ENCODE assay signal across 10 mouse cellular contexts in the genomic region with DNA sequence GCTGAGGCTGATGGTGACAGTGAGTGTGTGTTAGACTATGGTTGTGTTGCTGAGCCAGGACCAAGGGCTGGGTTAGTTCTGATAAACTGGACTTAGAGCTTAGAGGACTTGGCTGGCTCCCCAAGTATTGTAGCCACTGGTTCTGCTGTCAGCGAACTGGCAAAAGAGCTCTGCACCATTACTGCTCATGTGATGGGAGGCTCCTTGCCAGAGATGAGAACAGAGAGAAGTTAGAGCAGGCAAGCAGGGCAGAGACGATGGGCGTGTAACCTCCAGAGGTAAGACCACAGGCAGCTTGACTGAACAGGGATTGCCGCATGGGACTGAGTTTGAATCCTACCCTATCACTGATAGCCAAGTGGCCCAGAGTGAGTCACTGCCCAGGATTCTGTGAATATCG. TPM values are rescaled to one million over a fixed set of nuclear protein-coding genes. Genes with fewer than 3 reads are reported as not detected.
DNase-seq lines count a peak whose midpoint lies in the region; ATAC-seq lines count a peak whose summit lies in the region.
"Had no signal": no experiment of that assay in that cellular context is flagged by ENCODE, and none has a peak within 500 bp of the region (broad histone marks: within the 10 kb centered on the region; RNA-seq: fewer than 3 reads in every experiment).

No protein-coding gene starts in this region.

- peaks cover 11% of the 10 kb centered on the region for H3K4me1 ChIP-seq in forebrain, embryonic 10.5 days
- H3K4me1 ChIP-seq in forebrain, embryonic 14.5 days (ENCODE audit: control insufficient read depth, insufficient read depth, low read length), result no peaks in the 10 kb centered on the region
- peaks cover 15% of the 10 kb centered on the region for H3K4me1 ChIP-seq in kidney, embryonic 14.5 days (ENCODE audit: control insufficient read depth, insufficient read depth, low read length)
- peaks cover 25% of the 10 kb centered on the region for H3K4me1 ChIP-seq in limb, embryonic 15.5 days

- DNase-seq in forebrain, embryonic 10.5 days (ENCODE audit: extremely low spot score, low spot score), result no peak
- no peak for DNase-seq in forebrain, embryonic 14.5 days (ENCODE audit: low spot score)
- DNase-seq in kidney, adult 18-20 months, result peak; percentile 47
- DNase-seq in lung, postnatal 10 days, result peak; percentile 32
- DNase-seq in lung, adult 18-20 months, result no peak
- no peak for DNase-seq in MN1 (ENCODE audit: low spot score)
- DNase-seq: cerebellum, adult 11-12 months had no signal

- H3K27me3 ChIP-seq in forebrain, embryonic 10.5 days (ENCODE audit: poor library complexity, severe bottlenecking), result no peaks in the 10 kb centered on the region
- no peaks in the 10 kb centered on the region for H3K27me3 ChIP-seq in forebrain, embryonic 14.5 days (replicated peaks; ENCODE audit: control insufficient read depth, insufficient read depth, low read length)
- no peaks in the 10 kb centered on the region for H3K27me3 ChIP-seq in kidney, embryonic 14.5 days (ENCODE audit: control insufficient read depth, insufficient read depth, low read length)
- no peaks in the 10 kb centered on the region for H3K27me3 ChIP-seq in limb, embryonic 15.5 days
- H3K27me3 ChIP-seq: midbrain, embryonic 12.5 days had no signal

- ATAC-seq in forebrain, embryonic 14.5 days, result no peak
- ATAC-seq in kidney, embryonic 14.5 days (ENCODE audit: low FRiP score, low TSS enrichment), result no peak
- no peak for ATAC-seq in limb, embryonic 15.5 days (ENCODE audit: insufficient number of reproducible peaks, low FRiP score, low TSS enrichment, low read depth)

- no peak overlapping the region for H3K9ac ChIP-seq in forebrain, embryonic 14.5 days (ENCODE audit: low read length)
- no peak overlapping the region for H3K9ac ChIP-seq in kidney, embryonic 14.5 days (ENCODE audit: low read depth, low read length)
- no peak overlapping the region for H3K9ac ChIP-seq in limb, embryonic 15.5 days
- H3K9ac ChIP-seq: midbrain, embryonic 12.5 days had no signal

- H3K4me2 ChIP-seq in forebrain, embryonic 14.5 days (ENCODE audit: low read length), result no peak overlapping the region
- H3K4me2 ChIP-seq in kidney, embryonic 14.5 days (replicated peaks; ENCODE audit: low read depth, low read length), result no peak overlapping the region
- H3K4me2 ChIP-seq in limb, embryonic 15.5 days, result no peak overlapping the region
- H3K4me2 ChIP-seq: midbrain, embryonic 12.5 days had no signal

- 95% methylated on average over 5 of the region's 5 CpGs for WGBS in forebrain, embryonic 10.5 days
- 96% methylated on average over 5 of the region's 5 CpGs for WGBS in forebrain, embryonic 14.5 days
- WGBS in kidney, embryonic 14.5 days, result 96% methylated on average over 5 of the region's 5 CpGs
- WGBS in limb, embryonic 15.5 days, result 93% methylated on average over 5 of the region's 5 CpGs

- H3K4me3 ChIP-seq in forebrain, embryonic 10.5 days, result no peak overlapping the region
- H3K4me3 ChIP-seq in forebrain, embryonic 14.5 days (ENCODE audit: low read depth, low read length), result no peak overlapping the region
- H3K4me3 ChIP-seq in kidney, embryonic 14.5 days (ENCODE audit: low read length), result no peak overlapping the region
- H3K4me3 ChIP-seq in limb, embryonic 15.5 days, result no peak overlapping the region
- H3K4me3 ChIP-seq: midbrain, embryonic 12.5 days had no signal

- H3K27ac ChIP-seq in forebrain, embryonic 10.5 days, result 0 out of 2 replicates have a peak overlapping the region, but pooled peaks have one; percentile 72
- H3K27ac ChIP-seq in forebrain, embryonic 14.5 days (ENCODE audit: low read depth, low read length), result no peak overlapping the region
- no peak overlapping the region for H3K27ac ChIP-seq in kidney, embryonic 14.5 days (ENCODE audit: low read depth, low read length)
- peak overlapping the region; percentile 79; the same call in 1 of the 2 replicates for H3K27ac ChIP-seq in limb, embryonic 15.5 days

- H3K36me3 ChIP-seq in forebrain, embryonic 10.5 days (replicated peaks), result peaks cover 14% of the 10 kb centered on the region
- H3K36me3 ChIP-seq in forebrain, embryonic 14.5 days (ENCODE audit: control insufficient read depth, insufficient read depth, low read length), result peaks cover 17% of the 10 kb centered on the region; the same call in 1 of the 2 replicates
- H3K36me3 ChIP-seq in kidney, embryonic 14.5 days (ENCODE audit: control insufficient read depth, insufficient read depth, low read length), result no peaks in the 10 kb centered on the region
- peaks cover 2% of the 10 kb centered on the region; the same call in 1 of the 2 replicates for H3K36me3 ChIP-seq in limb, embryonic 15.5 days

- no peaks in the 10 kb centered on the region for H3K9me3 ChIP-seq in forebrain, embryonic 10.5 days
- no peaks in the 10 kb centered on the region for H3K9me3 ChIP-seq in forebrain, embryonic 14.5 days (replicated peaks; ENCODE audit: control insufficient read depth, low read length)
- H3K9me3 ChIP-seq in kidney, embryonic 14.5 days (ENCODE audit: control insufficient read depth, low read length), result no peaks in the 10 kb centered on the region
- H3K9me3 ChIP-seq in limb, embryonic 15.5 days, result no peaks in the 10 kb centered on the region
- H3K9me3 ChIP-seq: midbrain, embryonic 12.5 days had no signal

RNA-seq across cellular contexts. Expression of a gene that starts 51.6 kb away (rescaled TPM):
- polyA plus RNA-seq in forebrain, embryonic 10.5 days (2016; fragmentation: Nextera tagmentation; extraction: Ambion mirVana), result 29.2 and 31.9 TPM in 2 replicates
- 26.2 and 33.1 TPM in 2 replicates for polyA plus RNA-seq in forebrain, embryonic 14.5 days (2014; fragmentation: Nextera tagmentation; extraction: Ambion mirVana)
- 8.0 and 12.5 TPM in 2 replicates for polyA plus RNA-seq in kidney, embryonic 14.5 days (2014; fragmentation: Nextera tagmentation; extraction: Ambion mirVana)
- polyA plus RNA-seq in limb, embryonic 15.5 days (2015; fragmentation: Nextera tagmentation; extraction: Ambion mirVana), result 25.7 and 27.3 TPM in 2 replicates

Comparison
In these comparisons a context has a peak if more than half of its experiments do, and no peak if none do; other contexts are left out.
1. DNase-seq: peak in kidney, adult 18-20 months (single experiment) and lung, postnatal 10 days (single experiment); none in forebrain, embryonic 10.5 days (single experiment), forebrain, embryonic 14.5 days (single experiment), lung, adult 18-20 months (0 of 2) and MN1 (single experiment).
2. H3K27ac ChIP-seq: peak in forebrain, embryonic 10.5 days (single experiment) and limb, embryonic 15.5 days (single experiment); none in forebrain, embryonic 14.5 days (single experiment) and kidney, embryonic 14.5 days (single experiment).